Mouse (Mus musculus) midbrain, embryonic 13.5 days (tissue): ENCODE measurements around the gene Spcs2. TPM values are rescaled to one million over a fixed set of nuclear protein-coding genes. Genes with fewer than 3 reads are reported as not detected.
A peak's percentile ranks its signal among the peaks of the same experiment; 100 is the strongest.
"Not testable (repeated sequence)": the region's sequence is repeated elsewhere in the genome, so short reads cannot be mapped to it uniquely, and the experiment has no call there.

Experiments used
- ATAC-seq: fragments of 200-750 bp; cut with Nextera tagmentation; 2 replicates; pipeline ENCODE4 v1.8.0; 2017; ENCODE audit warnings: mild to moderate bottlenecking, moderate TSS enrichment, moderate library complexity
- H3K27ac ChIP-seq: fragments of 300-500 bp; sonication (generic); 2 replicates; pipeline ENCODE4 v1.5.1; 2015; ENCODE audit warnings: inconsistent platforms, mild to moderate bottlenecking, moderate library complexity
- H3K27me3 ChIP-seq: fragments of 300-500 bp; sonication (generic); 2 replicates; pipeline ENCODE4 v1.6.1; 2015; ENCODE audit warnings: mild to moderate bottlenecking, inconsistent platforms
- H3K36me3 ChIP-seq: fragments of 300-500 bp; sonication (generic); 2 replicates; pipeline ENCODE4 v1.6.1; 2015; ENCODE audit warnings: mild to moderate bottlenecking, inconsistent platforms
- H3K4me1 ChIP-seq: fragments of 300-500 bp; sonication (generic); replicated peaks from 2 replicates; pipeline ENCODE4 v1.6.1; 2015; ENCODE audit warnings: inconsistent platforms
- H3K4me2 ChIP-seq: fragments of 300-500 bp; sonication (generic); replicated peaks from 2 replicates; pipeline ENCODE4 v1.6.1; 2015; ENCODE audit warnings: moderate library complexity, mild to moderate bottlenecking, inconsistent platforms
- H3K4me3 ChIP-seq: fragments of 300-500 bp; sonication (generic); replicated peaks from 2 replicates; pipeline ENCODE4 v1.5.1; 2015; ENCODE audit warnings: mild to moderate bottlenecking, inconsistent platforms
- H3K9ac ChIP-seq: fragments of 300-500 bp; sonication (generic); replicated peaks from 2 replicates; pipeline ENCODE4 v1.6.1; 2015; ENCODE audit warnings: mild to moderate bottlenecking, inconsistent platforms
- H3K9me3 ChIP-seq: fragments of 300-500 bp; sonication (generic); 2 replicates; pipeline ENCODE4 v1.6.1; 2016; ENCODE audit warnings: mild to moderate bottlenecking, inconsistent platforms
- WGBS: fragments of 180-500 bp; shearing (Covaris S2); methylation state at CpG from one replicate; pipeline ENCODE4 v1.1.7; 2015; 5-methylcytosine and 5-hydroxymethylcytosine counted together
- polyA plus RNA-seq: library from polyadenylated mRNA; unstranded; fragments of >200 nt; fragmentation: Nextera tagmentation; extraction: Ambion mirVana; gene quantifications from 2 replicates; pipeline ENCODE4 v1.2.1, GENCODE M21; 2015

Spcs2 gene
- polyA plus RNA-seq, 1 experiment from 2014 or later, result 326 TPM

GRCm38 (mm10) chr7:99818181-99818725 is 45.0 kb downstream of the Spcs2 start:
- H3K4me1 ChIP-seq, H3K9ac ChIP-seq, H3K36me3 ChIP-seq, H3K9me3 ChIP-seq, H3K27ac ChIP-seq, H3K4me3 ChIP-seq, ATAC-seq, H3K4me2 ChIP-seq, H3K27me3 ChIP-seq: not testable (repeated sequence)
- WGBS, result 17% methylated on average over 9 of the region's 9 CpGs

GRCm38 (mm10) chr7:99813394-99813793 is 49.9 kb downstream of the Spcs2 start:
- 89% methylated on average over 11 of the region's 11 CpGs for WGBS
- no peak overlapping the region for H3K4me2 ChIP-seq
- H3K9me3 ChIP-seq, result no peaks in the 10 kb centered on the region
- H3K9ac ChIP-seq, result no peak overlapping the region
- H3K36me3 ChIP-seq, result 0 out of 2 replicates have a peak, but pooled peaks cover 6% of the 10 kb centered on the region
- no peaks in the 10 kb centered on the region for H3K4me1 ChIP-seq
- no peak for ATAC-seq
- H3K27ac ChIP-seq, result no peak overlapping the region
- H3K4me3 ChIP-seq, result no peak overlapping the region
- H3K27me3 ChIP-seq, result no peaks in the 10 kb centered on the region

GRCm38 (mm10) chr7:99811661-99812060 is 51.6 kb downstream of the Spcs2 start:
- no peak overlapping the region for H3K27ac ChIP-seq
- no peak overlapping the region for H3K4me3 ChIP-seq
- ATAC-seq, result no peak
- H3K9me3 ChIP-seq, result no peaks in the 10 kb centered on the region
- 0 out of 2 replicates have a peak, but pooled peaks cover 6% of the 10 kb centered on the region for H3K36me3 ChIP-seq
- no peaks in the 10 kb centered on the region for H3K4me1 ChIP-seq
- no peaks in the 10 kb centered on the region for H3K27me3 ChIP-seq
- H3K4me2 ChIP-seq, result no peak overlapping the region
- no peak overlapping the region for H3K9ac ChIP-seq
- WGBS, result 95% methylated on average over 4 of the region's 4 CpGs

GRCm38 (mm10) chr7:99810814-99811213 is 52.4 kb downstream of the Spcs2 start:
- Histone ChIP-seq H3K4me3 (no peak overlapping the region), H3K9ac (no peak overlapping the region), H3K9me3 (no peaks in the 10 kb centered on the region), H3K36me3 (0 out of 2 replicates have a peak, but pooled peaks cover 6% of the 10 kb centered on the region), H3K27me3 (no peaks in the 10 kb centered on the region), H3K27ac (no peak overlapping the region), H3K4me1 (no peaks in the 10 kb centered on the region), H3K4me2 (no peak overlapping the region)
- 83% methylated on average over 2 of the region's 2 CpGs for WGBS
- no peak for ATAC-seq

GRCm38 (mm10) chr7:99807043-99807442 is 56.2 kb downstream of the Spcs2 start:
- not testable (repeated sequence) for H3K4me3 ChIP-seq, H3K36me3 ChIP-seq, H3K9me3 ChIP-seq, H3K4me2 ChIP-seq, ATAC-seq, H3K27me3 ChIP-seq, H3K9ac ChIP-seq, H3K4me1 ChIP-seq, H3K27ac ChIP-seq
- WGBS, result 87% methylated on average over 7 of the region's 7 CpGs

GRCm38 (mm10) chr7:99805340-99805739 is 57.9 kb downstream of the Spcs2 start:
- ATAC-seq, result no peak
- Histone ChIP-seq H3K36me3 (no peaks in the 10 kb centered on the region), H3K27ac (no peak overlapping the region), H3K9me3 (no peaks in the 10 kb centered on the region), H3K27me3 (no peaks in the 10 kb centered on the region), H3K9ac (no peak overlapping the region), H3K4me3 (no peak overlapping the region), H3K4me1 (no peaks in the 10 kb centered on the region), H3K4me2 (no peak overlapping the region)
- 96% methylated on average over 1 of the region's 1 CpGs for WGBS

GRCm38 (mm10) chr7:99804033-99804432 is 59.2 kb downstream of the Spcs2 start:
- H3K9ac ChIP-seq, H3K27me3 ChIP-seq, H3K9me3 ChIP-seq, H3K4me3 ChIP-seq, H3K4me2 ChIP-seq, ATAC-seq, H3K4me1 ChIP-seq, H3K27ac ChIP-seq, H3K36me3 ChIP-seq: not testable (repeated sequence)
- 86% methylated on average over 3 of the region's 3 CpGs for WGBS

- H3K9me3 ChIP-seq, result no peaks in the 10 kb centered on the region
- ATAC-seq, result no peak
- H3K9ac ChIP-seq, result no peak overlapping the region
- H3K36me3 ChIP-seq, result no peaks in the 10 kb centered on the region
- 0 out of 2 replicates have a peak, but pooled peaks cover 2% of the 10 kb centered on the region for H3K27me3 ChIP-seq
- 77% methylated on average over 8 of the region's 8 CpGs for WGBS
- H3K4me1 ChIP-seq, result no peaks in the 10 kb centered on the region
- no peak overlapping the region for H3K4me2 ChIP-seq
- H3K4me3 ChIP-seq, result no peak overlapping the region
- no peak overlapping the region for H3K27ac ChIP-seq
Observed at GRCm38 (mm10) chr7:99803535-99803934, 59.7 kb downstream of the Spcs2 start.

- H3K4me3 ChIP-seq, result no peak overlapping the region
- no peaks in the 10 kb centered on the region for H3K9me3 ChIP-seq
- no peak overlapping the region for H3K27ac ChIP-seq
- WGBS, result 73% methylated on average over 7 of the region's 7 CpGs
- no peak for ATAC-seq
- H3K27me3 ChIP-seq, result 0 out of 2 replicates have a peak, but pooled peaks cover 2% of the 10 kb centered on the region
- no peak overlapping the region for H3K9ac ChIP-seq
- no peaks in the 10 kb centered on the region for H3K36me3 ChIP-seq
- H3K4me2 ChIP-seq, result no peak overlapping the region
- H3K4me1 ChIP-seq, result peaks cover 31% of the 10 kb centered on the region
Observed at GRCm38 (mm10) chr7:99799118-99799517, 64.1 kb downstream of the Spcs2 start.

GRCm38 (mm10) chr7:99797911-99798647 is 65.2 kb downstream of the Spcs2 start:
- 34% methylated on average over 6 of the region's 6 CpGs for WGBS
- ATAC-seq, result peak; percentile 69; the same call in 1 of the 2 replicates
- H3K36me3 ChIP-seq, result no peaks in the 10 kb centered on the region

GRCm38 (mm10) chr7:99797261-99797660 is 66.0 kb downstream of the Spcs2 start:
- no peaks in the 10 kb centered on the region for H3K36me3 ChIP-seq
- H3K27me3 ChIP-seq, result 0 out of 2 replicates have a peak, but pooled peaks cover 2% of the 10 kb centered on the region
- H3K27ac ChIP-seq, result no peak overlapping the region
- H3K4me3 ChIP-seq, result no peak overlapping the region
- WGBS, result 73% methylated on average over 3 of the region's 3 CpGs
- H3K4me1 ChIP-seq, result peaks cover 31% of the 10 kb centered on the region
- no peaks in the 10 kb centered on the region for H3K9me3 ChIP-seq
- no peak overlapping the region for H3K4me2 ChIP-seq
- H3K9ac ChIP-seq, result no peak overlapping the region
- ATAC-seq, result no peak

More at GRCm38 (mm10) chr7:99797911-99798647, 65.2 kb downstream of the Spcs2 start:
- H3K4me3 ChIP-seq, result no peak overlapping the region
- H3K9me3 ChIP-seq, result no peaks in the 10 kb centered on the region
- no peak overlapping the region for H3K27ac ChIP-seq
- H3K4me1 ChIP-seq, result peaks cover 31% of the 10 kb centered on the region
- H3K4me2 ChIP-seq, result no peak overlapping the region
- no peak overlapping the region for H3K9ac ChIP-seq
- 0 out of 2 replicates have a peak, but pooled peaks cover 2% of the 10 kb centered on the region for H3K27me3 ChIP-seq

GRCm38 (mm10) chr7:99796471-99796870 is 66.8 kb downstream of the Spcs2 start:
- Histone ChIP-seq H3K4me1 (peaks cover 31% of the 10 kb centered on the region), H3K4me3 (no peak overlapping the region), H3K36me3 (no peaks in the 10 kb centered on the region), H3K9me3 (no peaks in the 10 kb centered on the region), H3K27me3 (0 out of 2 replicates have a peak, but pooled peaks cover 2% of the 10 kb centered on the region), H3K9ac (no peak overlapping the region), H3K27ac (no peak overlapping the region), H3K4me2 (no peak overlapping the region)
- no peak for ATAC-seq
- 62% methylated on average over 3 of the region's 3 CpGs for WGBS
